Mouse (Mus musculus) heart, postnatal 25 days (tissue): Measurements from ENCODE around the gene Sh3gl2. TPM values are rescaled to one million over a fixed set of nuclear protein-coding genes. Genes with fewer than 3 reads are reported as not detected.

ENCODE experiments used
- DNase-seq: peaks from one replicate; pipeline ENCODE4 v3.0.0; 2022; ENCODE audit warnings: low spot score
- intact Hi-C: fragments of 180-260 bp; cut with DNase I; formaldehyde crosslinking; loops from one replicate; pipeline ENCODE4 v1.15.1; 2025
- total RNA-seq, 2 experiments: library from RNA; stranded (reverse); gene quantifications; 2 replicates each; pipeline ENCODE4 v1.2.3; 2021

The Sh3gl2 gene
- 1 to 10 TPM; 2.7 to 3.4 TPM for total RNA-seq

DNA sequence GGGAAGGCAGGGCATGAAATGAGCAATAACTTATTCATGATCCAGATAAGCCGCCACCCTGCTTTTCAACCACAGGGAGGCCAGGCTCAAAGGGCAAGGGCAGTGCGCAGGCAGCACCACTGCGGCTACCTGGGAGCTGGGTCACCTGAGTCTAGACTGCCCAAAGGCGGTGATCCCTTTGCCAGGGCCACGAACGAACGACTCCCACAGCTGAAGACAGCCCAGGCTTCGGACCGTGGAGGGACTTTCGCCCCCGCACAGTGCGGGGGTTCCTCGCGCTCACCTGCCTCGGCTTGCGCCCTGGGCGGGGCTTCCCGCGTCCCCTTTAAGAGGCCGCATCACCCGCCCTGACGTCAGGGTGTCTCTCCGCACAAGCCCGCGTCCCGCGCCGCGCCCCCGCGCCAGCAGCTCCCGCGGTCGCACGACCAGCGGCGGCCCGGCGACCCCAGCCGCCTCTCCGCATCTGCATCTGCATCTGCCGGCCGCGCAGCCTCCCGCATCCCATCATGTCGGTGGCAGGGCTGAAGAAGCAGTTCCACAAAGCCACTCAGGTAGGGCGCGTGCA is at the start of gene Sh3gl2:
Sh3gl2 (plus strand) TSS at position 56 of the 565 bp plus-strand sequence.
- DNase-seq, result no peak
- intact Hi-C loops, result no loop called here

DNA sequence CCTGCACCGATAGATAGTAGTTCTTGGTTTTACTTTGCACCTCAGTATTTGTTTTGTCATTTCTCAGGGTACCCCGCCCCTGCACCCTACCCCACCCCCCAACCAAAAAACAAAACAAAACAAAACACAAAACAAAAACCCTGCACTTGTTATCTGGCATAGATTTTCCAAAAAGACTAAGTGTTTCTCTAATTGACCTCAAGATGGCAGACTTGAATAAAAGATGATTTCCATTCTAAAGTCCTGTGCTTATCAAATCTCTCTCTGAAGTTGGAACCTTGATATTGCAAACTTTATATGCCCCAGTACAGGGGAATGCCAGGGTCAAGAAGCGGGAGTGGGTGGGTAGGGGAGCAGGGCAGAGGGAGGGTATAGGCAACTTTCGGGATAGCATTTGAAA is 43.8 kb upstream of the Sh3gl2 start:
- intact Hi-C loops, result loop anchor here (1.0 to 5.0 kb wide), 2 partner anchors 231 to 641 kb away; no protein-coding TSS in a partner anchor
- DNase-seq, result no peak

DNA sequence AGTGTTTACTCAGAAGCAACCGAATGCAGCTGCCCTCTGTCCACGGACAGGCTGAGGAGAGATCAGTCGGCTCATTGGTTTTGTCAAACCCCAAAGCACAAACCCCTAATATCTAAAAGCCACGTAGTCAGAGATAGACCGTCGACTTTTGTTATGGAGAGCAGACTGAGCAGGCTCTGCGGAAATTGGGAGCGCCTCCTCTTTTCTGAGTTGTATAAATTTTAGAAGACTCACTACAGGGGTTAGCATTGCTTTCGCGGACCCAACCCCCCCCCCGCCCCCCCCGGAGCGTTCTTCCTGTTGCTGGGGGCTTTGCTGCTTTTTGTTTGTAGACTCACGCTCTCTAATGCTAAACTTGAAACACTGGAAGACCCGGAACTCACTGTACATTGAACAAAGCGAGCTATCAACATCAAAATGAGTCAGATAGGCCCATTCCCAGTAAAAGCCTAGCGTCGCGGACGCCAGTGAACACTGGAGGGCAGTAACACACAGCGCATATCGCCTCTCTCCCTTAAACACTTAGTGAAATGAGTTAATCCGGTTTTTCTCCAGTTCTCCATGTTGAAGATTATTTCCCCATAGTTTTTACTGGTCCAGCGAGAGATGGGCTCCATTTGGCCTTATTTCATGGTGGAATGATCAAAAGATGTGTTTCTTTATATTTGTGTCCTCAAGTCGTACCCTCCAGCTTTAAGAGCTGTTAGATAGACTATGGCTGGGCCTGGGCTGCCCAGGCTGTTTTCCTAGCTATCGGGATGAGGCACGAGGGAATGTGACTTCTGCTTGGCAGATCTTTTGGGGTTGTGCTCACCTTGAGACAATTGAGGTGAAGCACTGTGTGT is 42.2 kb upstream of the Sh3gl2 start:
- no peak for DNase-seq
- intact Hi-C loops, result loop anchor here (1.0 to 5.0 kb wide), 2 partner anchors 640 to 657 kb away; no protein-coding TSS in a partner anchor

DNA sequence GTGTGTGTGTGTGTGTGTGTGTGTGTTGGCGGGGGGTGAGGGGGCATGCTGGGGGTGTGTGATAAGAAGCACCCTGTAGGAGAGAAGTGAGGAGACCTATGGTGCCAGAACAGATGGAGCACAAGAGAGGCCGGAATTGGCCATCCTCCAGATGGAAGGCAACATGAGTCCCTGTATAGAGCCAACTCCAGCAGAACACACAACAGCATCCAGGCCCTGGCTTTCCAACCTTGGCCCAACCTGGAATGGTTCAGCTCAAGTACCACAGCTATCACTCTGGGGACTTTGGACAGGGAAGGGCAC is 41.7 kb upstream of the Sh3gl2 start:
- DNase-seq, result no peak
- intact Hi-C loops, result loop anchor here (5.0 kb wide), 1 partner anchor 639 kb away; no protein-coding TSS in a partner anchor

DNA sequence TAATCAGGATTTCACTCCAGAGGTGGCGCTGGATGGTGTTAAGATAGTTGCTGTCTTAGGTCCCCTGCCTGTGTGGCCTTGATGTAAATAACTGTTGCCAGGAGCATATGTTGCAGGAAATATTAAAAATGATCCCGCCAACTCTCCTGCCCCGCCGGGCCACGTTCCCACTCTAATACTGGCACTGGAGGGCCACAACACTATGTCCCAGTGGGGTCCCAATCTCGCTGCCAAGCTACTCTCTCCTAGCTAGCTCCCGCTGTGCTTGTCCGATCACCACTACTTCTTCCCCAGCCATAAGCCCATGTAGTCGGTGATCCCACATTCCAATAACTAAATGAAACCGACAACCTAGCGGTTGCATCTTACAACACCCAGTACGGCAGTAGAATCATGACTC is 36.9 kb upstream of the Sh3gl2 start:
- DNase-seq, result no peak
- intact Hi-C loops, result no loop called here

DNA sequence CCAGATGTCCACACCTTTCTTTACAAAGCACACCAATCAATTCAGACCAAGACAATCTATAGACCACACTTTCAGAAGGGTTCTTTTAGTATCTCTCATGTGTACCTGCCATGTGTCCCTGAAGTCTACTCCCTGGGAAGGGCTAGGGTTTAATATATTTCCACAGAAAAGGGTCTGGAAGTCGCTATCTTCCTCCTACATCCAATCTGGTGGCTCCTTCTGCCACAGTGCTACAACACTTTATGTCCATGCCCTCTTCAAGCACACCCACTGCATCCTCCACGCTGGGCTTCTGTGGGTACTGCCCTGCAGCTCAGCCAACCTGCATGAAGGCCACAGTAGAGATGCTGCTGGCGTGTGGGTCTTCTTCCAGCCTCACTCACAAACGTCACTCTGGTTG is 29.5 kb upstream of the Sh3gl2 start:
- DNase-seq, result no peak
- intact Hi-C loops, result no loop called here

DNA sequence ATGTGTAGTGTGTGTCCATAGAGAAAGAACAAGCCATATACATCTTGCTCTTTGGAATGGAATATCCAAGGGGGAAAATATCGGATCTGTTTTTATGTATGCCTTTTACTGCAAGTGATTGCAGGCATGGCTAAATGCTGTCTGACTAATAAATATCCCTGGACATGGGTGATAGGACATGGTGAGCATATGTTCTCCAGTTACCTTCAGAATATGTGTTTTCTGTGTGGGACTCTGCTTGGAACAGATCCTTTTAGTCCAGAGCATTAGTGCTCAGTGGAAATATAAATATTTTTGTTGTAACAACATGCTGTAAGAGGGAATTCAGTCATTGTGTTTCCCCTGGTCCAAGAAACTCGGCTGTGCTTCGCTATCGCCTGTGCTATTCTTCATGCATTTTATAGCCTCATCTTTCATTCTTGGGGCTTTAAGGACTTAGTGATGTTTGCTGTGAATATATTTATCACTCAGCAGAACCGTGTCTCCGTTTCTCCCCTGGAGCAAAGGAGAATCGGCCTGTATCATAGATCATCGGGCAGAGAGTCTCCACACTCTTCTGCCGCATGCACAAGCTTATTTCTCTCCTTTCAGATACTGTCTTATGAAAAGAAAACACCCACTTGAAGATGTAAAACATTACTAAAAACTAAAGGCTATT is 26.4 kb upstream of the Sh3gl2 start:
- no peak for DNase-seq
- intact Hi-C loops, result no loop called here

DNA sequence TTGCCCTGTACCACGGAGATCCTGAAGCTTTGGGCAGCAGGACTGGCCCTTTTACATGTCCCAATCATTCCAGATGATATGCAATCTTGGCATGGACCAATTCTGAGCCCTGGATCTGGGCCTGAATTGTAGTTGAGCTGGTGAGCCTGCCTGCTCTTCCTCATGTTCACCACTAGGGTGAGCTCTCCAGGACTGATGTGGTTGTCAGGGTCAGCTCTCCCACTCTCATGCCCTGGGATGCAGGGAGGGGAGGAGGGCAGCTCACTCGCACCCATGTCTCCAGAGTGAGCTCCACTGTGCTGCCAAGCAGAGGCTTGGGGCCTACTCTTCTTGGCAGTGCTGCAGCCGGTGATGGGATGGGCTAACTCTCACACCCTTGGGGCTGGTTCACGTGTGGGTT is 18.9 kb upstream of the Sh3gl2 start:
- intact Hi-C loops, result no loop called here
- no peak for DNase-seq

DNA sequence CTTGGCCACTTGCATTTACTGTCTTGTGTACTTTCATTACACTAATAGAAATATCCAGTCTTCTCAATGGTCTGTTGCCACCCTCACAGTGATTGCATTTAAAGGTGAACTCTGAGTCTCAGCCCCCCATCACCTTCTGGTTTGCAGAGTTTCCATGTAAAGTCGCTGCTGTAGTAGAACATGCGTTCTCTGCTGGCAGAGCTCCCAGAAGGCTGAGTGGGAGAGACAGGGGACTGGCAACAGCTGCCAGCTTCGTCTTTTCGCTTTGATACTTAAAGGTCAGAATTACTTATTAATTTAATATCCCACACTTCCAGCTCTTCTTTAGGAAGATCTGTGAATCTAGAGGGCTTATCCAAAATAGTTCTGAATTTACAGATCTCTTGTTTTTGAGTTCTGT is 8.7 kb upstream of the Sh3gl2 start:
- DNase-seq, result no peak
- intact Hi-C loops, result no loop called here

DNA sequence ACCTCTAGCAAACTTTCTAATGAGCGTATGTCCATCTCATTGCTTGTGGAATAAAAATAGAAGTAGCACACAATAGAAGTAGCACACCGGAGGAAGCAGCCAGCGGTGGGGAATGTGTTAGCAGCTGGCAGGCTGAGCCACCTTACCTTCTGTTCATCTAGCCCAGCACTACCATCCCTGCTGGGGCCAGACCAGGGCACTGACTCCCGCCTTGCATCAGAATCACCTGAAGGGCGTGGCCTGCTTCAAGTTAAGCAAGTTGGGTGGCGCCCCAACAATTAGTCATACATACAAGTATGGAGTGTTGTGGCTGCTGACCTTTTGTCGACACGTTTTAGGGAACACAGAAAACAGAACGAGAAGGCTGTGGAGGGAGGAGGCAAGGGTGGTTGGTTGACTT is 6.5 kb upstream of the Sh3gl2 start:
- intact Hi-C loops, result no loop called here
- no peak for DNase-seq

DNA sequence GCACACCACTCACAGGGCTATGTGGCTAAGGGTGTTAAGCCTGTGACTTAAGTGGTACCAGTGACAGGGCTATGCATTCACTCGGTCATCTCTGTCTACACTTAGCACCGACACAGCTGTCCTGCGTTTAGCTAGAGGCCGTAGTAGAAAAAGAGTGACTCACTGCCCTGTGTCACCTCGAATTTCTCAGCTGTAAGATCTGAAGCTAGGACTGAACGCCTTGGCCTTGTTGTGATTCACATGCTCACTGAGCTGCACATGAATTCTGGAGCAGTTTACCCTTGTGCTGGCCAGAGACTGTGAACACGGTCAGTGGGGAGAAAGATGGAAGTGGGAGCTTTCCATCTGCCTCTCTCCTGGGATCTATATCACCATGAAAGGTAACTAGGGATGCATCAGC is 2.3 kb upstream of the Sh3gl2 start:
- no peak for DNase-seq
- intact Hi-C loops, result no loop called here

DNA sequence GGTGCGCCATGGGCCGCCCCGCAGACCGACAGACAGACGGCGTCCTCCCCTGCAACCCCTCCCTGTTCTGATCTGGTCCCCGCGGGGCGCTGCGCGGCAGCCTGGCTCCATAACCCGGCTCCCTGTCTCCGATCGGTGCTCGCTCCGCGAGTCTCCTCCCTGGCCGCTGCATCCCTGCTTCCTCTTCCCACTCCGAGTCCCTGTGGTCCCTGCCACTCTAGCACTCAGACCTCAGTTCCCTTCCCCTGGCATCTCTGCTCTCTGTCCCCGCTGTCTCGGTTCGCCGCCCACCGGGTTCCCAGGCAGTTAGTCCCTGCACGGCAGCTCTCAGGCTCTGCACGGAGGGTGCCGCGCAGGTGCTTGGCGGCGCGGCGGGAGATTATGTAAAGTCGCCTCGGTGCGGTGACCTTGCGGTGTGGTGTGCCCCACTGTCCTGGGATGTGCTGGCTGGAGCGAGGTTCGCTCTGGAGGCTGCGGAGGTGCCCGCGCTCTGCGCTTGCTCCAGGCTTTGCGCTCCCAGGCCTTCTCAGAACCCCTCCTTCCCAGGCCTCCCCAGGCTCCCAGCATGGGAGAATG is 798 bp downstream of the Sh3gl2 start:
- DNase-seq, result no peak
- intact Hi-C loops, result no loop called here

DNA sequence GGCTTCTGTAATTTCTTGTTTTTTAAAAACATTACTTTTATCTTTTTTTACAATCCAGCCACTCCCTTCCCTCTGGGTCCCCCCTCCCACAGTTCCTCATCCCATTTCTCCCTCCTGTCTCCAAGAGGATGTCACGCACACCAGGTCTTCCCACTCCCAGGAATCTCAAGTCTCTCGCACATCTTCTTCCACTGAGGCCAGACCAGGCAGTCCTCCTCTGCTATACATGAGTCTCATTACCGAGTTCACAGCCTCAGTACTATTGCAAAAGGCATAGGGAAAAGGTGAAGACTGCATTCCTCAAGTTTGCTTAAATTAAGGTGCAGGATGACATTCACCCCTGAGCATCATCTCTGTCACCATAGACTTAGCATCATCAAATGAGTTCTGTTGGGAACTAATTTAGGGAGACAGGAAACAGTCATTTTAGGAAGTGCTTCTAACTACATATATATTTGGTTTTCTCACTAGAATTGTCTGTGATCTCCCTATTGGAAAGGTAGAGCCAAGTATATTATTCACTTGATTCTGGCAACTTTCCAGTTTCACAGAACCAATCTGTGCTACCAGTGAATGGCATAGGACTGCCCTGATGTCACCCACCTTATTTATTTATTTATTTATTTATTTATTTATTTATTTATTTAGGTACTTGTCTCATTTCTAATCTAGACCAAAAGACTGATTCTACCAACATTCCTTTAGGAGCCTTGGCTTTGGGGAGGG is 1.9 kb downstream of the Sh3gl2 start:
- intact Hi-C loops, result no loop called here
- no peak for DNase-seq

DNA sequence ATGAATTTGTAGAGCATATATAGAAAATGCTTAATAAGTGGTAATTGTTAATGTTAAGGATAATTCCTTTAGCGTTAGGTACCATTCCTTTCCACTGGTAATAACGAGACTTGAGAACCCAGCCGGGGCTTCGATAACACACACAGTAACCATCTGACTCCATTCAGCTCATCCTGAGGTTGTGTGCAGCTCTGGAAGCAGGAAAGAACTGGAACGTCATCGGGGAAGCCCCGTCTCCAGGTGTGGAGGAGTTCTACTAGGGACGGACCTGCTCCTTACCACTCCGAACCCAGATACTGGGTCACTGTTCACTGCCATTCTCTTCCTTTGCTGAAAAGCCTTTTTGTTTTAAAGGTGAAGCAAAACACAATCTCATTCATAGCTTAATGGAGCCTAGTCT is 2.6 kb downstream of the Sh3gl2 start:
- intact Hi-C loops, result no loop called here
- no peak for DNase-seq

DNA sequence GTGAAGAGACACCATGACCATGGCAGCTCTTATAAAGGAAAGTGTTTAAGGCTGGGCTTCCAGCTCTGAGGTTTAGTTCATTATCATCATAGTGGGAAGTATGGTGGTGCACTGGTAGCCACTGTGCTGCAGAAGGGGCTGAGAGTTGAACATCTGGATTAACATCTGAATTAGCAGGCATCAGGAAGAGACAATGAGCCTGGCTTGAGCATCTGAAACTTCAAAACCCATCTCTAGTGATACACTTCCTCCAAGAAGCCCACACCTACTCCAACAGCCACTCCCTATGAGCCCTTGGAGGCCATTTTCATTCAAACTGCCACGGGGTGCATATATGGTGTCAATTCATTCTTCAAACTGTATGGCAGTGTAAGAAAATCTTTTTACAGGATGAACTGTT is 3.6 kb downstream of the Sh3gl2 start:
- no peak for DNase-seq
- intact Hi-C loops, result no loop called here

DNA sequence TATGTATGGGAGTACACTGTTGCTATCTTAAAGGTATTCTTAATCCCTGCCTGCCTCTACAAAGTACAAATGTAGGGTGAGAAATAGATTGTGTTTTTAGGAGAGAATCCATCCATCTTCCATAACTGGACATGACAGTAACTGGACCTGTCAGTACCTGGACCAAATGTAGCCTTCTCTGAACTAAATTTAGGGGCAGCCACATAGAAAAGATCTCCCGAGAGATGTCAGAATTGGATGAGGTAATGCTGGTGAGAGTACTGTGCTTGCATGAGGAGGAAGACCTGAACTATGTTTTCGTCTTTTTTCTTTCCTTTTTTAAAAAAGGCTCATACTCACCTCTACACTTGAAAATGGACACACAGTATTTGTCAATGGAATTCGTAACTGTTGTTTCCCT is 6.0 kb downstream of the Sh3gl2 start:
- intact Hi-C loops, result no loop called here

DNA sequence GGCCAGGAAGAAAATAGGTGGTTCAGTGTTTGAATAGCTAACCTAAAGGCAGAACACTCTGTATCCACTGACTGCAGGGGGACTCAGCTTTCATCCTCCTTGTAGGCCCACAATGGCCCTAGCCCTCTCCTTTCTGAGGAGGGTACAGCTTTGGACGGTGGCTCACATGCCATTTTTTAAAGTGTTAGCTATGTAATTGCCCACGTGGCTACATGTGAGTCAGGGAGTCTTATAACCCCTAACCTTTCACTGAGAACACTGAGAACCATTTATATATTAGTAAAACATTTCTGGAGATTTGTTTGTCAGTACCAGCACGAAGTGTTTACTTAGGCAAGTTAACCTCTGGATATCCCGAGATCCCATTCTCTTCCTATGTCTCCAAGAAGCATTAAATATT is 12.1 kb downstream of the Sh3gl2 start:
- DNase-seq, result no peak
- intact Hi-C loops, result no loop called here

More for the DNA sequence above, 6.0 kb downstream of the Sh3gl2 start:
- DNase-seq, result no peak

DNA sequence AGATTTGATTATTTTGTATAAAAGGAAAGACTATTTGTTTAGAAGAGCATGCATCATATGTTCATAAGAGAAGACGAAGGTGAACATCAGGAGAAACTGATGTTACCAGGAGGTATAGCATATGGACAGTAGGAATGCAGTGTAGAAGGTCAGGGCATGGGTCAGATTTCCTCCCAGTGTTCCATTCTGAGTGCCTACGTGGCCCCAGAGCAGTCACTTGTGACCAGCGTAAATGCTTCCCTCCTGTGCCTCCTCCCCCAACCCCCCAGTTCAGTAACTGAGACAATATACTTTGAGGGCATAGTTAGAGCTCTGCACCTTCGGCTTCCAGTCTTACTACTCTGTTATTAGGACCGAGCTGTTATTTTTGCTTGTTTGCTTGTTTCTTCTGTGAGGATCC is 17.8 kb downstream of the Sh3gl2 start:
- intact Hi-C loops, result no loop called here
- no peak for DNase-seq

DNA sequence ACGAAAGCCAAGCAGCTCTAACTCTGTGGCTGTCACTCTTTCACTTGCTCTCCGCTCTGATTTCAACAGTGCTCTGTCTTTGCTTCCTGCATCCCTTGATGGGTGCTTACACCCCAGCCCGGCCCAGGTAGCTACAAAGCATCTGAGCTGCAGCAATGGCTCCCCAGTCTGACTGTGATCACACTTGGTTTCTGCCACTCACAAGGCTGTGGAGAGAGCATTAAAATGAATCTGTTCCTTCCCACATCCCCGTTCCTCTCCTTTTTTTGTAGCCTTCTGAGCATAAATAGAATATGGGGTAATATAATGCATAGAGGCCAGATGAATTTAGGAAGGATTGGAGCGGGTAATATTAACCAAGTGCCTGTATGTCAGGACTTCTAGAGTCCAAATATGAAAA is 21.8 kb downstream of the Sh3gl2 start:
- intact Hi-C loops, result no loop called here
- no peak for DNase-seq
